Mouse (Mus musculus): ENCODE results near the gene Ap1m1.

DNA sequence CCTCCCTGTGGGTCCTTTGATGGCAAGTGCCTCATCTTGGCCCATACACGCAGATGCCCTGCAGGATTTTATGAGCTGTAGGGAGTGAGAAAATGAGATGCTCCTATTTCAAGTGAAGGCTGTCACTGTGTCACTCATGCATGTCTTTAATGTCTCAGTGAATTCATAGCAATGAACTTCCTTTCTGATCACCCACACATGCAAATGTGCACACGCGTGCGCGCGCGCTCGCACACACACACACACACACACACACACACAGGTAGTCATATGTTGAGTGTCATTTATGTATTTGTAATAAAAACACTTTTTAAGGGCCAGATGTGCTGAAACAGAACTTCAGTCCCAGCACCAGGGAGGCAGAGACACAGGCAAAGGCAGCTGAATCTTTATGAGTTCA, 27.3 kb downstream of the Ap1m1 start:
- no peak for TF ChIP-seq CTCF (IDR thresholded peaks at IDR 0.05; ENCODE audit: insufficient read depth, low read length)
- TF ChIP-seq POLR2A (IDR thresholded peaks at IDR 0.05; ENCODE audit: borderline replicate concordance, extremely low read depth, low read depth, low read length) = no peak
